Mouse (Mus musculus): ENCODE results near the gene Card11. TPM values are rescaled to one million over a fixed set of nuclear protein-coding genes. Genes with fewer than 3 reads are reported as not detected.

The Card11 gene
- polyA plus RNA-seq, 1 experiment = not detected

GRCm38 (mm10) chr5:141033001-141033400 is 32.6 kb upstream of the Card11 start:
- no peak for TF ChIP-seq CTCF (IDR thresholded peaks at IDR 0.05; ENCODE audit: insufficient read depth, low read depth, low read length)
- no peak for TF ChIP-seq POLR2A (IDR thresholded peaks at IDR 0.05; ENCODE audit: insufficient read depth, low read depth, low read length)
- H3K4me1 ChIP-seq (ENCODE audit: control insufficient read depth, insufficient read depth, low read length) = no peaks in the 10 kb centered on the region; the same call in 1 of the 2 replicates
- no peak overlapping the region for H3K27ac ChIP-seq (ENCODE audit: insufficient read depth, low read depth, low read length)
- H3K4me3 ChIP-seq (ENCODE audit: insufficient read depth, low read depth, low read length) = no peak overlapping the region
- WGBS = 91% methylated on average over 1 of the region's 1 CpGs

GRCm38 (mm10) chr5:141029364-141029763 is 29.0 kb upstream of the Card11 start:
- Histone ChIP-seq H3K4me1 (ENCODE audit: control insufficient read depth, insufficient read depth, low read length) (no peaks in the 10 kb centered on the region), H3K4me3 (ENCODE audit: insufficient read depth, low read depth, low read length) (no peak overlapping the region), H3K27ac (ENCODE audit: insufficient read depth, low read depth, low read length) (no peak overlapping the region)
- TF ChIP-seq POLR2A (IDR thresholded peaks at IDR 0.05; ENCODE audit: insufficient read depth, low read depth, low read length) (no peak), CTCF (IDR thresholded peaks at IDR 0.05; ENCODE audit: insufficient read depth, low read depth, low read length) (no peak)
- WGBS = 85% methylated on average over 2 of the region's 2 CpGs

- Histone ChIP-seq H3K4me1 (ENCODE audit: control insufficient read depth, insufficient read depth, low read length) (no peaks in the 10 kb centered on the region), H3K4me3 (ENCODE audit: insufficient read depth, low read depth, low read length) (no peak overlapping the region), H3K27ac (ENCODE audit: insufficient read depth, low read depth, low read length) (no peak overlapping the region)
- 93% methylated on average over 3 of the region's 3 CpGs for WGBS
- TF ChIP-seq POLR2A (IDR thresholded peaks at IDR 0.05; ENCODE audit: insufficient read depth, low read depth, low read length) (no peak), CTCF (IDR thresholded peaks at IDR 0.05; ENCODE audit: insufficient read depth, low read depth, low read length) (no peak)
These were observed 25.3 kb upstream of the Card11 start for GRCm38 (mm10) chr5:141025635-141026034.

GRCm38 (mm10) chr5:141024435-141024834 is 24.1 kb upstream of the Card11 start:
- TF ChIP-seq CTCF (IDR thresholded peaks at IDR 0.05; ENCODE audit: insufficient read depth, low read depth, low read length) (no peak), POLR2A (IDR thresholded peaks at IDR 0.05; ENCODE audit: insufficient read depth, low read depth, low read length) (no peak)
- Histone ChIP-seq H3K4me3 (ENCODE audit: insufficient read depth, low read depth, low read length) (no peak overlapping the region), H3K27ac (ENCODE audit: insufficient read depth, low read depth, low read length) (no peak overlapping the region), H3K4me1 (ENCODE audit: control insufficient read depth, insufficient read depth, low read length) (no peaks in the 10 kb centered on the region)
- 73% methylated on average over 5 of the region's 5 CpGs for WGBS

GRCm38 (mm10) chr5:141017927-141018700 is 17.7 kb upstream of the Card11 start:
- H3K4me1 ChIP-seq (ENCODE audit: control insufficient read depth, insufficient read depth, low read length) = no peaks in the 10 kb centered on the region
- TF ChIP-seq CTCF (IDR thresholded peaks at IDR 0.05; ENCODE audit: insufficient read depth, low read depth, low read length) (no peak), POLR2A (IDR thresholded peaks at IDR 0.05; ENCODE audit: insufficient read depth, low read depth, low read length) (no peak)
- H3K27ac ChIP-seq (ENCODE audit: insufficient read depth, low read depth, low read length) = no peak overlapping the region
- 67% methylated on average over 1 of the region's 2 CpGs for WGBS
- no peak overlapping the region for H3K4me3 ChIP-seq (ENCODE audit: insufficient read depth, low read depth, low read length)

- no peak for TF ChIP-seq CTCF (IDR thresholded peaks at IDR 0.05; ENCODE audit: insufficient read depth, low read depth, low read length)
- TF ChIP-seq POLR2A (IDR thresholded peaks at IDR 0.05; ENCODE audit: insufficient read depth, low read depth, low read length) = no peak
- no peak overlapping the region for H3K27ac ChIP-seq (ENCODE audit: insufficient read depth, low read depth, low read length)
- whole genome bisulfite sequencing = 63% methylated on average over 1 of the region's 1 CpGs
- H3K4me3 ChIP-seq (ENCODE audit: insufficient read depth, low read depth, low read length) = no peak overlapping the region
- no peaks in the 10 kb centered on the region for H3K4me1 ChIP-seq (ENCODE audit: control insufficient read depth, insufficient read depth, low read length)
These were observed 15.7 kb upstream of the Card11 start for GRCm38 (mm10) chr5:141016082-141016481.

GRCm38 (mm10) chr5:141014216-141014615 is 13.8 kb upstream of the Card11 start:
- no peak for TF ChIP-seq CTCF (IDR thresholded peaks at IDR 0.05; ENCODE audit: insufficient read depth, low read depth, low read length)
- no peak for TF ChIP-seq POLR2A (IDR thresholded peaks at IDR 0.05; ENCODE audit: insufficient read depth, low read depth, low read length)
- Histone ChIP-seq H3K27ac (ENCODE audit: insufficient read depth, low read depth, low read length) (no peak overlapping the region), H3K4me3 (ENCODE audit: insufficient read depth, low read depth, low read length) (no peak overlapping the region), H3K4me1 (ENCODE audit: control insufficient read depth, insufficient read depth, low read length) (no peaks in the 10 kb centered on the region)
- WGBS = 98% methylated on average over 6 of the region's 6 CpGs

GRCm38 (mm10) chr5:141013465-141013864 is 13.1 kb upstream of the Card11 start:
- Histone ChIP-seq H3K27ac (ENCODE audit: insufficient read depth, low read depth, low read length) (no peak overlapping the region), H3K4me1 (ENCODE audit: control insufficient read depth, insufficient read depth, low read length) (no peaks in the 10 kb centered on the region), H3K4me3 (ENCODE audit: insufficient read depth, low read depth, low read length) (no peak overlapping the region)
- WGBS = 81% methylated on average over 9 of the region's 9 CpGs
- no peak for TF ChIP-seq CTCF (IDR thresholded peaks at IDR 0.05; ENCODE audit: insufficient read depth, low read depth, low read length)
- TF ChIP-seq POLR2A (IDR thresholded peaks at IDR 0.05; ENCODE audit: insufficient read depth, low read depth, low read length) = no peak

- Histone ChIP-seq H3K4me3 (ENCODE audit: insufficient read depth, low read depth, low read length) (no peak overlapping the region), H3K27ac (ENCODE audit: insufficient read depth, low read depth, low read length) (no peak overlapping the region), H3K4me1 (ENCODE audit: control insufficient read depth, insufficient read depth, low read length) (no peaks in the 10 kb centered on the region)
- 86% methylated on average over 5 of the region's 5 CpGs for WGBS
- TF ChIP-seq CTCF (IDR thresholded peaks at IDR 0.05; ENCODE audit: insufficient read depth, low read depth, low read length) (no peak), POLR2A (IDR thresholded peaks at IDR 0.05; ENCODE audit: insufficient read depth, low read depth, low read length) (no peak)
These were observed 5.1 kb upstream of the Card11 start for GRCm38 (mm10) chr5:141005491-141005890.

Data from olfactory bulb, adult 2 months (tissue).